Mouse (Mus musculus): ENCODE measurements around the gene Fam20c. TPM values are rescaled to one million over a fixed set of nuclear protein-coding genes. Genes with fewer than 3 reads are reported as not detected.

Gene Fam20c
- polyA plus RNA-seq, 1 experiment, result not detected

DNA sequence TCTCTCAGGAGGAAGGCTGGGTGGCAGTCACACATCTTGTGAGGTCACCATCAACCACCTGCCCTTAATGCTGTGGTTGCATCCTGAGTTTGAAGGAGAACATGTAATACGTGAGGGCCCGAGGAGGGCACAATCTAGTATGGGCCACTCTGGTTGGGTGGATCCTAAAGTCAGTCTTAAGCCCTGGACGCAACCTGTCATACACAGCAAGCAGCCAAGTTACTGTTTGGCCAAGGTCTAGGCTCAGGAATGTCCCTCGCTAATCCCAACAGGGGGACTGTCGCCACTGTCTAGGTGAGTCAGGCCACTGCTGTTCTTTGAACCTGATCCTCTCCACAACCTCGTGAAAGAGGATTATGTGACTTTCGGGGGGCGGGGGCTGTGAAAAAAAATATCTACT lies 10.3 kb downstream of the Fam20c start:
- WGBS, result 85% methylated on average over 8 of the region's 8 CpGs
- Histone ChIP-seq H3K27ac (ENCODE audit: insufficient read depth, low read depth, low read length) (no peak overlapping the region; the same call in 1 of the 2 replicates), H3K4me3 (ENCODE audit: insufficient read depth, low read depth, low read length) (no peak overlapping the region), H3K4me1 (ENCODE audit: control insufficient read depth, insufficient read depth, low read length) (peaks cover 60% of the 10 kb centered on the region)
- no peak for TF ChIP-seq CTCF (IDR thresholded peaks at IDR 0.05; ENCODE audit: insufficient read depth, low read depth, low read length)
- TF ChIP-seq POLR2A (IDR thresholded peaks at IDR 0.05; ENCODE audit: insufficient read depth, low read depth, low read length), result no peak

- Histone ChIP-seq H3K4me1 (ENCODE audit: control insufficient read depth, insufficient read depth, low read length) (peaks cover 42% of the 10 kb centered on the region), H3K27ac (ENCODE audit: insufficient read depth, low read depth, low read length) (peak overlapping the region; percentile 37; the same call in 1 of the 2 replicates), H3K4me3 (ENCODE audit: insufficient read depth, low read depth, low read length) (no peak overlapping the region)
- TF ChIP-seq POLR2A (IDR thresholded peaks at IDR 0.05; ENCODE audit: insufficient read depth, low read depth, low read length) (no peak), CTCF (IDR thresholded peaks at IDR 0.05; ENCODE audit: insufficient read depth, low read depth, low read length) (no peak)
- 77% methylated on average over 11 of the region's 11 CpGs for WGBS
These were observed 13.3 kb downstream of the Fam20c start for GRCm38 (mm10) chr5:138767650-138768049.

- Histone ChIP-seq H3K4me1 (ENCODE audit: control insufficient read depth, insufficient read depth, low read length) (peaks cover 49% of the 10 kb centered on the region), H3K27ac (ENCODE audit: insufficient read depth, low read depth, low read length) (no peak overlapping the region), H3K4me3 (ENCODE audit: insufficient read depth, low read depth, low read length) (no peak overlapping the region)
- 52% methylated on average over 2 of the region's 2 CpGs for WGBS
- TF ChIP-seq CTCF (IDR thresholded peaks at IDR 0.05; ENCODE audit: insufficient read depth, low read depth, low read length) (no peak), POLR2A (IDR thresholded peaks at IDR 0.05; ENCODE audit: insufficient read depth, low read depth, low read length) (no peak)
These were observed 14.4 kb downstream of the Fam20c start for GRCm38 (mm10) chr5:138768704-138769103.

GRCm38 (mm10) chr5:138769126-138769525 lies 14.8 kb downstream of the Fam20c start:
- Histone ChIP-seq H3K4me1 (ENCODE audit: control insufficient read depth, insufficient read depth, low read length) (peaks cover 50% of the 10 kb centered on the region), H3K4me3 (ENCODE audit: insufficient read depth, low read depth, low read length) (no peak overlapping the region), H3K27ac (ENCODE audit: insufficient read depth, low read depth, low read length) (no peak overlapping the region)
- WGBS, result 77% methylated on average over 5 of the region's 5 CpGs
- TF ChIP-seq POLR2A (IDR thresholded peaks at IDR 0.05; ENCODE audit: insufficient read depth, low read depth, low read length) (no peak), CTCF (IDR thresholded peaks at IDR 0.05; ENCODE audit: insufficient read depth, low read depth, low read length) (no peak)

DNA sequence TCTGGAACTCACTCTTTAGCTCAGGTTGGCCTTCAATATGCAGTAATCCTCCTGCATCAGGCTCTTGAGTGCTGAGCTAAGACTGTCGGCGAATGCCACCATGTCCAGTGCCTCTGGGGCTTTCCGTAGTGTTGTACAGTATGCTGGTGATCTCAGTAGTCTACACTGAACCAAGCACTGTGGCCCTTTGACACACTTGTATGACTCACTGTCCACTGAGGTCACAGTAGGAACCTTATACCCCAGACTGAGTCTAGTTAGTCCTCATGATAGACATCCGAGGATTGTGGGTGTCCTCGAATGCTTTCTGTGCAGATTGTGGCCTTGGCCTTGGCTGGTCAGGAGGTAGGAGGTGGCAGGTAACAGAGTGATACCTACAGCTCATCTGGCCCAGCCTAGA lies 20.8 kb downstream of the Fam20c start:
- WGBS, result 90% methylated on average over 5 of the region's 5 CpGs
- Histone ChIP-seq H3K27ac (ENCODE audit: insufficient read depth, low read depth, low read length) (no peak overlapping the region), H3K4me3 (ENCODE audit: insufficient read depth, low read depth, low read length) (no peak overlapping the region), H3K4me1 (ENCODE audit: control insufficient read depth, insufficient read depth, low read length) (peaks cover 52% of the 10 kb centered on the region)
- TF ChIP-seq POLR2A (IDR thresholded peaks at IDR 0.05; ENCODE audit: insufficient read depth, low read depth, low read length) (no peak), CTCF (IDR thresholded peaks at IDR 0.05; ENCODE audit: insufficient read depth, low read depth, low read length) (no peak)

GRCm38 (mm10) chr5:138776346-138776745 lies 22.0 kb downstream of the Fam20c start:
- TF ChIP-seq CTCF (IDR thresholded peaks at IDR 0.05; ENCODE audit: insufficient read depth, low read depth, low read length) (no peak), POLR2A (IDR thresholded peaks at IDR 0.05; ENCODE audit: insufficient read depth, low read depth, low read length) (no peak)
- Histone ChIP-seq H3K27ac (ENCODE audit: insufficient read depth, low read depth, low read length) (peak overlapping the region; percentile 53), H3K4me1 (ENCODE audit: control insufficient read depth, insufficient read depth, low read length) (peaks cover 57% of the 10 kb centered on the region), H3K4me3 (ENCODE audit: insufficient read depth, low read depth, low read length) (no peak overlapping the region)
- WGBS, result 65% methylated on average over 1 of the region's 1 CpGs

GRCm38 (mm10) chr5:138778731-138779463 lies 24.6 kb downstream of the Fam20c start:
- Histone ChIP-seq H3K4me1 (ENCODE audit: control insufficient read depth, insufficient read depth, low read length) (peaks cover 59% of the 10 kb centered on the region), H3K27ac (ENCODE audit: insufficient read depth, low read depth, low read length) (peak overlapping the region; percentile 81), H3K4me3 (ENCODE audit: insufficient read depth, low read depth, low read length) (no peak overlapping the region)
- 41% methylated on average over 9 of the region's 9 CpGs for WGBS
- TF ChIP-seq POLR2A (IDR thresholded peaks at IDR 0.05; ENCODE audit: insufficient read depth, low read depth, low read length) (no peak), CTCF (IDR thresholded peaks at IDR 0.05; ENCODE audit: insufficient read depth, low read depth, low read length) (no peak)

DNA sequence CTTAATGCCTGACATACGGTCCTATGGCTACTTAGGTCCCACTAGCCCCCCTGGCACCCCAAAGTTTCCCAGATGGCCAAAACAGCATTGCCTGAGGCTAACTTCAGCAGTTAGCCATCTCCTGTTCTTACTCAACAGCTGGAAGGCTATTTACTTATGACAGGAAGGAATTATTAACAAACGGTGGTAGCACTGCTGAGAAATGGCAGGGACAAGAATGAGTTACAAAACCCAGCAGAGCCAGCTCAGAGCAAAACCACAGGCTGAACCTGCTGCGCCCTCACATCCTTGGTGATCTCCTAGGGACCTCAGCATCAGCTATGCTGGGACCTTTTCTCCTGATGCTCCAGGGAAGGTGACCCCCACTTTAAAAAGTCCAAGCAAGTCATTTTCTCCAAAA lies 25.3 kb downstream of the Fam20c start:
- WGBS, result 59% methylated on average over 3 of the region's 3 CpGs
- Histone ChIP-seq H3K4me3 (ENCODE audit: insufficient read depth, low read depth, low read length) (no peak overlapping the region), H3K27ac (ENCODE audit: insufficient read depth, low read depth, low read length) (peak overlapping the region; percentile 81), H3K4me1 (ENCODE audit: control insufficient read depth, insufficient read depth, low read length) (peaks cover 66% of the 10 kb centered on the region)
- TF ChIP-seq POLR2A (IDR thresholded peaks at IDR 0.05; ENCODE audit: insufficient read depth, low read depth, low read length) (no peak), CTCF (IDR thresholded peaks at IDR 0.05; ENCODE audit: insufficient read depth, low read depth, low read length) (no peak)

DNA sequence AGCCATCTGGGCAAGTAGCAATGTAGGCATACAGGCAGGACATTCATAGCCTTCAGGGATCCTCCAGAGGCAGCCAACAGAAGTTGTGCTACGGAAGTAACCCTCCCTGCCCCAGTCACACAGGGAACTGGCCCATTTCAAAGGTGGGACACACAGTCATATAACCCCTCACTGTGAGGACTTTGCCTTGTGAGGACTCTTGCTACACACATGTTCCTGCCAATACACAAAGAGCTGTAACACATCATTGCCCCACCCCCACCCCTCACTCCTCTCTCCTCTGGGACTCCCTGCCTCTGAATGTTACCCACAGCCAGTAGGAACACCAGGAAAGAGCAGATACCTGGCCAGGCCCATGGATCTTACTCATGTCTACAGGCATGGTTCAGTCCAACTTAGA lies 28.4 kb downstream of the Fam20c start:
- TF ChIP-seq POLR2A (IDR thresholded peaks at IDR 0.05; ENCODE audit: insufficient read depth, low read depth, low read length) (no peak), CTCF (IDR thresholded peaks at IDR 0.05; ENCODE audit: insufficient read depth, low read depth, low read length) (no peak)
- Histone ChIP-seq H3K4me3 (ENCODE audit: insufficient read depth, low read depth, low read length) (0 out of 2 replicates have a peak overlapping the region, but pooled peaks have one; percentile 3), H3K27ac (ENCODE audit: insufficient read depth, low read depth, low read length) (peak overlapping the region; percentile 98), H3K4me1 (ENCODE audit: control insufficient read depth, insufficient read depth, low read length) (peaks cover 74% of the 10 kb centered on the region)
- WGBS, result 37% methylated on average over 1 of the region's 1 CpGs

Measured in olfactory bulb, adult 2 months (tissue).